Mouse (Mus musculus) frontal cortex, adult (tissue): Measurements from ENCODE around the gene Echs1.

ENCODE experiments used
- ATAC-seq: cut with Nextera tagmentation; 2 replicates; pipeline ENCODE4 v1.9.2; 2017; ENCODE audit warnings: mild to moderate bottlenecking, moderate library complexity, mixed read lengths; ENCODE audit not compliant: low TSS enrichment

The Echs1 gene

GRCm38 (mm10) chr7:140061832-140062130 lies 54.5 kb downstream of the Echs1 start:
- ATAC-seq, result no peak

GRCm38 (mm10) chr7:140060936-140061831 lies 55.1 kb downstream of the Echs1 start:
- no peak for ATAC-seq

GRCm38 (mm10) chr7:140059601-140060000 lies 56.7 kb downstream of the Echs1 start:
- no peak for ATAC-seq

- ATAC-seq, result no peak
Measured at GRCm38 (mm10) chr7:140058528-140058927, 57.7 kb downstream of the Echs1 start.

- no peak for ATAC-seq
Measured at GRCm38 (mm10) chr7:140057413-140058407, 58.6 kb downstream of the Echs1 start.
